Mouse (Mus musculus): Measurements from ENCODE around the gene Uts2b. TPM values are rescaled to one million over a fixed set of nuclear protein-coding genes. Genes with fewer than 3 reads are reported as not detected.

Uts2b gene
- total RNA-seq (2012; rRNA removed) (not detected in 2 replicates), polyA plus RNA-seq (2012; ENCODE audit: insufficient read depth in 1 of 2, insufficient read length in 2 of 2, low read depth in 1 of 2, low replicate concordance in 2 of 2, missing spikeins in 1 of 2) (not detected)

GRCm38 (mm10) chr16:27370191-27370590 is at the start of gene Uts2b:
Gene Uts2b, minus strand, starts transcription at chr16:27370239.
- Histone ChIP-seq H3K27me3 (ENCODE audit: control insufficient read depth in 1 of 2, insufficient read depth in 2 of 2, low read length in 2 of 2) (no peaks in the 10 kb centered on the region), H3K36me3 (ENCODE audit: control insufficient read depth in 1 of 2, insufficient read depth in 2 of 2, low read length in 2 of 2) (peaks cover 0 to 4% of the 10 kb centered on the region in 2 experiments; a peak in 2 of 4 replicates), H3K27ac (ENCODE audit: control insufficient read depth, low read depth, low read length) (no peak within 1 kb of the TSS), H3K4me1 (ENCODE audit: control insufficient read depth in 1 of 2, insufficient read depth in 2 of 2, low read length in 2 of 2) (peaks cover 0 to 2% of the 10 kb centered on the region in 2 experiments; a peak in 1 of 4 replicates), H3K9ac (ENCODE audit: control insufficient read depth, low read depth, low read length, poor library complexity, severe bottlenecking) (no peak within 1 kb of the TSS), H3K79me2 (ENCODE audit: control insufficient read depth, insufficient read depth, low read length, poor library complexity) (no peaks in the 10 kb centered on the region), H3K9me3 (replicated peaks; ENCODE audit: insufficient read depth, low read length) (no peaks in the 10 kb centered on the region), H3K4me3 (ENCODE audit: control insufficient read depth in 1 of 2, insufficient read depth in 1 of 2, low read depth in 2 of 2, low read length in 2 of 2) (no peak within 1 kb of the TSS)
- DNase-seq (ENCODE audit: low read depth, low spot score), result no peak
- TF ChIP-seq MAFK (IDR thresholded peaks at IDR 0.05; ENCODE audit: borderline replicate concordance, low read depth, low read length) (no peak), CHD1 (IDR thresholded peaks at IDR 0.05; ENCODE audit: low read depth, low read length) (no peak), TAL1 (IDR thresholded peaks at IDR 0.05; ENCODE audit: low read length) (no peak), RAD21 (IDR thresholded peaks at IDR 0.05; ENCODE audit: low read depth, low read length) (no peak), HCFC1 (IDR thresholded peaks at IDR 0.05; ENCODE audit: low read depth, low read length) (no peak)

DNA sequence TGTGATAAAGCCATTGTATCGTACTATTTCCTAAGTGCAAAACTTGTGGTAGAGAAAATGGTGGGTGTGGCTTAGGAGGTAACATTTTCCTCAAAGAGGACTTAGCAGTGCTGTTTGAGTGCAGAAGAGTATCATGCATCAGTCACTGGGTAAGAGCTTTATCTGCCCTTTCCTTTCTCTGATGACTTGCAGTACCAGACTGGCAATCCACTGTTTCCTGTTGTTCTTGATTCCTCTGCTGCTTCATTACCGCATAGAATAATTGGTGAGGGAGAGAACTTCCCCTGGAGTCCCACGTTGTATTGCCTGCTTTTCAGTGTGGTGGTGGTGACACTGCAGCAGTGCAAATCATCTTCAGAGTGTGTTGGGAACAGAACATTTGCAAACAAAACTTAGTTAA is 47.6 kb upstream of the Uts2b start:
- no peak overlapping the region for H3K4me3 ChIP-seq (ENCODE audit: control insufficient read depth in 1 of 2, insufficient read depth in 1 of 2, low read depth in 2 of 2, low read length in 2 of 2)
- no peak overlapping the region for H3K9ac ChIP-seq (ENCODE audit: control insufficient read depth, low read depth, low read length, poor library complexity, severe bottlenecking)
- no peaks in the 10 kb centered on the region for H3K27me3 ChIP-seq (ENCODE audit: control insufficient read depth in 1 of 2, insufficient read depth in 2 of 2, low read length in 2 of 2)
- no peaks in the 10 kb centered on the region for H3K79me2 ChIP-seq (ENCODE audit: control insufficient read depth, insufficient read depth, low read length, poor library complexity)
- H3K27ac ChIP-seq (ENCODE audit: control insufficient read depth, low read depth, low read length), result peak overlapping the region; percentile 56; the same call in 1 of the 2 replicates
- peaks cover 2 to 30% of the 10 kb centered on the region in 2 experiments; a peak in 3 of 4 replicates for H3K36me3 ChIP-seq (ENCODE audit: control insufficient read depth in 1 of 2, insufficient read depth in 2 of 2, low read length in 2 of 2)
- peak; percentile 69 for DNase-seq (ENCODE audit: low read depth, low spot score)
- TF ChIP-seq HCFC1 (IDR thresholded peaks at IDR 0.05; ENCODE audit: low read depth, low read length) (no peak), E2F4 (IDR thresholded peaks at IDR 0.05; ENCODE audit: borderline replicate concordance, low read depth, low read length) (no peak), NELFE (IDR thresholded peaks at IDR 0.05; ENCODE audit: low read depth, low read length) (no peak), SIN3A (IDR thresholded peaks at IDR 0.05; ENCODE audit: low read length) (no peak; the same call in 1 of the 2 replicates), GATA1 (IDR thresholded peaks at IDR 0.05; ENCODE audit: low read depth, low read length) (peak; percentile 13; the same call in 1 of the 2 replicates)
- peaks cover 7 to 15% of the 10 kb centered on the region in 2 experiments for H3K4me1 ChIP-seq (ENCODE audit: control insufficient read depth in 1 of 2, insufficient read depth in 2 of 2, low read length in 2 of 2)
- H3K9me3 ChIP-seq (replicated peaks; ENCODE audit: insufficient read depth, low read length), result no peaks in the 10 kb centered on the region

DNA sequence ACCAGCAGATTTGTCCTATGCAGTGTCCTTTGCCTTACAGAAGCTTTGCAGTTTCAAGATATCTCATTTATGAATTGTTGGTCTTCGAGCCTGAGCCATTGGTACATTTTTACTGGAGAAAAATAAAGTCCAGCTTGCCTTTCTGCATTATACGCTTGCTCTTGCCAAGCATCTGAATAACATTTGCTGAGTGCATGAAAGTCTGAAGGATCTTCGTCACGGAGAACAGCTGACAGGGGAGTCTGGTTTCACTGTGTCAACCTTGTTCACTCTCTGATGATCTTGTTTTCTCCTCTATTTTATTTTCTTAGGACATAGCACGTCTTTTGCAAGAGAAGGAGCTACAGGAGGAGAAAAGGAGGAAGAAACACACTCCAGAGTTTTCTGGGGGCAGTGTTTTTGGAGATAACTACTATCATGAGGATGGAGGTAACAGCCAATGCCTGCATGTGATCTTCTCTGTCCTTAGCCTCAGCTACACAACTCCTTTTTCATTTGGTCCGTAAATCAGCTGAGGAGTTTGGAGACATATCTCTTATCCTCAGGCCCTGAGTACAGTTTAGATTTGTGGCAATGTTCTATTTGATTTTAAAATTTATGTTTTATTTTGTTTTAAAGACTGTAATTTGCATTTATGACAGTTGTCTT is 47.0 kb upstream of the Uts2b start:
- no peaks in the 10 kb centered on the region for H3K27me3 ChIP-seq (ENCODE audit: control insufficient read depth in 1 of 2, insufficient read depth in 2 of 2, low read length in 2 of 2)
- H3K9me3 ChIP-seq (replicated peaks; ENCODE audit: insufficient read depth, low read length), result no peaks in the 10 kb centered on the region
- peak; percentile 51 for DNase-seq (ENCODE audit: low read depth, low spot score)
- H3K4me1 ChIP-seq (ENCODE audit: control insufficient read depth in 1 of 2, insufficient read depth in 2 of 2, low read length in 2 of 2), result peaks cover 7 to 12% of the 10 kb centered on the region in 2 experiments
- no peak overlapping the region for H3K4me3 ChIP-seq (ENCODE audit: control insufficient read depth in 1 of 2, insufficient read depth in 1 of 2, low read depth in 2 of 2, low read length in 2 of 2)
- H3K9ac ChIP-seq (ENCODE audit: control insufficient read depth, low read depth, low read length, poor library complexity, severe bottlenecking), result no peak overlapping the region
- no peaks in the 10 kb centered on the region for H3K79me2 ChIP-seq (ENCODE audit: control insufficient read depth, insufficient read depth, low read length, poor library complexity)
- peaks cover 2 to 26% of the 10 kb centered on the region in 2 experiments; a peak in 3 of 4 replicates for H3K36me3 ChIP-seq (ENCODE audit: control insufficient read depth in 1 of 2, insufficient read depth in 2 of 2, low read length in 2 of 2)
- H3K27ac ChIP-seq (ENCODE audit: control insufficient read depth, low read depth, low read length), result peak overlapping the region; percentile 56
- TF ChIP-seq SMC3 (IDR thresholded peaks at IDR 0.05; ENCODE audit: low read depth, low read length), result no peak
- peak; percentile 50 for TF ChIP-seq GATA1 (IDR thresholded peaks at IDR 0.05; ENCODE audit: low read depth, low read length)
- no peak for TF ChIP-seq TBP (IDR thresholded peaks at IDR 0.05; ENCODE audit: low read depth, low read length)
- TF ChIP-seq CTCF (IDR thresholded peaks at IDR 0.05 in 2 of 3, conservative IDR thresholded peaks at IDR 0.05 in 1 of 3; ENCODE audit: control insufficient read depth in 1 of 3, insufficient read depth in 1 of 3, low read depth in 2 of 3, low read length in 3 of 3, poor library complexity in 1 of 3, severe bottlenecking in 1 of 3), result no peak
- no peak for TF ChIP-seq RAD21 (IDR thresholded peaks at IDR 0.05; ENCODE audit: low read depth, low read length)
- 0 out of 2 replicates have a peak, but pooled peaks have one; percentile 27 for TF ChIP-seq SIN3A (IDR thresholded peaks at IDR 0.05; ENCODE audit: low read length)
- TF ChIP-seq USF2 (IDR thresholded peaks at IDR 0.05; ENCODE audit: borderline replicate concordance in 1 of 2, insufficient read depth in 1 of 2, low read depth in 1 of 2, low read length in 2 of 2), result no peak
- peak in 1 of 2 experiments; percentile 64; a peak in 2 of 4 replicates for TF ChIP-seq EP300 (IDR thresholded peaks at IDR 0.05; ENCODE audit: low read depth in 1 of 2, low read length in 2 of 2)
- TF ChIP-seq ZC3H11A (IDR thresholded peaks at IDR 0.05; ENCODE audit: low read depth, low read length), result no peak
- no peak for TF ChIP-seq GABPA (IDR thresholded peaks at IDR 0.05; ENCODE audit: low read depth, low read length)
- no peak for TF ChIP-seq CHD1 (IDR thresholded peaks at IDR 0.05; ENCODE audit: low read depth, low read length)
- no peak for TF ChIP-seq POLR2AphosphoS2 (IDR thresholded peaks at IDR 0.05; ENCODE audit: low read length)
- no peak for TF ChIP-seq MEF2A (IDR thresholded peaks at IDR 0.05; ENCODE audit: extremely low read depth, insufficient replicate concordance, low read depth, low read length, poor library complexity, severe bottlenecking)
- TF ChIP-seq MXI1 (IDR thresholded peaks at IDR 0.05; ENCODE audit: low read depth, low read length), result no peak; the same call in 1 of the 2 replicates
- TF ChIP-seq RCOR1 (IDR thresholded peaks at IDR 0.05; ENCODE audit: low read depth, low read length), result no peak
- no peak for TF ChIP-seq E2F4 (IDR thresholded peaks at IDR 0.05; ENCODE audit: borderline replicate concordance, low read depth, low read length)
- no peak for TF ChIP-seq MAZ (IDR thresholded peaks at IDR 0.05; ENCODE audit: low read depth, low read length)
- peak; percentile 38; the same call in 1 of the 2 replicates for TF ChIP-seq ETS1 (IDR thresholded peaks at IDR 0.05; ENCODE audit: low read depth, low read length)
- TF ChIP-seq HCFC1 (IDR thresholded peaks at IDR 0.05; ENCODE audit: low read depth, low read length), result no peak

All from MEL (cell line).